Mouse (Mus musculus): ENCODE results near the gene Tbc1d15.

DNA sequence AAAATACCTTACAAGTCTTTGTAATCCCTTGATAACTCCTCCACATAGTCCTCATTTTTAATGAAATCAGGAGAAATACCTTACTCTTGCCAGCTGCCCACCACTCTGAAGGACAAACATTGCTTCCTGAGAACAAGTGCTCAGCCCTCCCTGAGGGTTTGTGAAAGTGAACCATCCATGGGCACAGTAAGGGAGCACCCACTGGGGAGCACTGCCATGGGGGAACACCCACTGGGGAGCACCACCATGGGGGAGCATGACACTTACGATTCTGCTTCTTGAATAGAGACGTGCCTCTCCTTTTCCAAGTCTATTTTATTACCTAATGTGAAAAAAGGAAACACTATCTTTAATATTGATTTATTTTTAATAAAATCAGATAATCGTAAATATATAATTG lies 43.9 kb upstream of the Tbc1d15 start:
- TF ChIP-seq POLR2A (IDR thresholded peaks at IDR 0.05; ENCODE audit: borderline replicate concordance, control insufficient read depth, low read depth, low read length) (no peak), CTCF (IDR thresholded peaks at IDR 0.05; ENCODE audit: control insufficient read depth, insufficient read depth, low read length) (no peak)

Data from bone marrow, adult 2 months (tissue).